ENCODE assay signal across 8 mouse cellular contexts in genomic region chr14:105815827-105816226, GRCm38 (mm10).
A peak's percentile ranks its signal among the peaks of the same experiment; 100 is the strongest.
DNase-seq lines count a peak whose midpoint lies in the region; ATAC-seq and TF ChIP-seq lines count a peak whose summit lies in the region.

No protein-coding gene starts in this region.

- no peaks in the 10 kb centered on the region for H3K36me3 ChIP-seq in forebrain, postnatal 0 days (ENCODE audit: insufficient read depth)
- H3K36me3 ChIP-seq in limb, embryonic 10.5 days: no peaks in the 10 kb centered on the region

- no peak for ATAC-seq in forebrain, postnatal 0 days
- no peak for ATAC-seq in frontal cortex, adult (ENCODE audit: low TSS enrichment)

- H3K27ac ChIP-seq in forebrain, postnatal 0 days (ENCODE audit: low read depth, low read length): no peak overlapping the region
- H3K27ac ChIP-seq in limb, embryonic 10.5 days: no peak overlapping the region; the same call in 1 of the 2 replicates

- H3K9ac ChIP-seq in forebrain, postnatal 0 days: peak overlapping the region; percentile 31; the same call in 1 of the 2 replicates

- 10% methylated on average over 6 of the region's 6 CpGs for WGBS in forebrain, postnatal 0 days
- WGBS in limb, embryonic 10.5 days: 20% methylated on average over 6 of the region's 6 CpGs

- H3K27me3 ChIP-seq in forebrain, postnatal 0 days (ENCODE audit: insufficient read depth, low read length): no peaks in the 10 kb centered on the region
- H3K27me3 ChIP-seq in limb, embryonic 10.5 days (ENCODE audit: low read depth, poor library complexity, severe bottlenecking): no peaks in the 10 kb centered on the region

- no peaks in the 10 kb centered on the region for H3K4me1 ChIP-seq in forebrain, postnatal 0 days (ENCODE audit: insufficient read depth)
- peaks cover 13% of the 10 kb centered on the region for H3K4me1 ChIP-seq in limb, embryonic 10.5 days

- no peak for TF ChIP-seq CTCF in forebrain, postnatal 0 days (IDR thresholded peaks at IDR 0.05; ENCODE audit: low read depth)

- H3K4me3 ChIP-seq in forebrain, postnatal 0 days (ENCODE audit: low read depth, low read length): peak overlapping the region; percentile 28
- peak overlapping the region; percentile 37 for H3K4me3 ChIP-seq in limb, embryonic 10.5 days

- H3K4me2 ChIP-seq in forebrain, postnatal 0 days (ENCODE audit: low read depth): peak overlapping the region; percentile 47

- no peaks in the 10 kb centered on the region for H3K9me3 ChIP-seq in forebrain, postnatal 0 days (ENCODE audit: low read length)
- H3K9me3 ChIP-seq in limb, embryonic 10.5 days (replicated peaks): no peaks in the 10 kb centered on the region

- peak; percentile 15 for DNase-seq in ovary, adult 18-20 months (ENCODE audit: low spot score)
- DNase-seq in ovary, postnatal 36 days (ENCODE audit: low spot score): no peak
- DNase-seq in forebrain, postnatal 0 days: peak; percentile 16
- DNase-seq in limb, embryonic 10.5 days (ENCODE audit: low spot score): peak; percentile 43
- peak; percentile 40 for DNase-seq in neural tube, embryonic 10.5 days (ENCODE audit: extremely low spot score, low spot score)
- DNase-seq in thymus, postnatal 10 days (ENCODE audit: low spot score in 2 of 2): no peak
- no peak for DNase-seq in thymus, postnatal 0 days (ENCODE audit: low spot score)

Comparison
In these comparisons a context has a peak if more than half of its experiments do, and no peak if none do; other contexts are left out.
1. DNase-seq: peak in ovary, adult 18-20 months (single experiment), forebrain, postnatal 0 days (single experiment), limb, embryonic 10.5 days (single experiment) and neural tube, embryonic 10.5 days (single experiment); none in ovary, postnatal 36 days (single experiment), thymus, postnatal 10 days (0 of 2) and thymus, postnatal 0 days (single experiment).